Mouse (Mus musculus): ENCODE measurements around the gene Snx29. TPM values are rescaled to one million over a fixed set of nuclear protein-coding genes. Genes with fewer than 3 reads are reported as not detected.
"Not testable (repeated sequence)": the region's sequence is repeated elsewhere in the genome, so short reads cannot be mapped to it uniquely, and the experiment has no call there.

Snx29 gene
- polyA plus RNA-seq, 1 experiment from 2014 or later: 13.2 TPM

GRCm38 (mm10) chr16:11505492-11506176 is 182.9 kb downstream of the Snx29 start:
- Histone ChIP-seq H3K4me2 (no peak overlapping the region), H3K4me3 (no peak overlapping the region), H3K27me3 (no peaks in the 10 kb centered on the region), H3K9ac (no peak overlapping the region), H3K36me3 (no peaks in the 10 kb centered on the region), H3K27ac (no peak overlapping the region), H3K9me3 (no peaks in the 10 kb centered on the region), H3K4me1 (peaks cover 13% of the 10 kb centered on the region; the same call in 1 of the 2 replicates)
- no peak for ATAC-seq (ENCODE audit: insufficient number of reproducible peaks, low FRiP score, low TSS enrichment, low read depth)
- WGBS: 45% methylated on average over 5 of the region's 5 CpGs

DNA sequence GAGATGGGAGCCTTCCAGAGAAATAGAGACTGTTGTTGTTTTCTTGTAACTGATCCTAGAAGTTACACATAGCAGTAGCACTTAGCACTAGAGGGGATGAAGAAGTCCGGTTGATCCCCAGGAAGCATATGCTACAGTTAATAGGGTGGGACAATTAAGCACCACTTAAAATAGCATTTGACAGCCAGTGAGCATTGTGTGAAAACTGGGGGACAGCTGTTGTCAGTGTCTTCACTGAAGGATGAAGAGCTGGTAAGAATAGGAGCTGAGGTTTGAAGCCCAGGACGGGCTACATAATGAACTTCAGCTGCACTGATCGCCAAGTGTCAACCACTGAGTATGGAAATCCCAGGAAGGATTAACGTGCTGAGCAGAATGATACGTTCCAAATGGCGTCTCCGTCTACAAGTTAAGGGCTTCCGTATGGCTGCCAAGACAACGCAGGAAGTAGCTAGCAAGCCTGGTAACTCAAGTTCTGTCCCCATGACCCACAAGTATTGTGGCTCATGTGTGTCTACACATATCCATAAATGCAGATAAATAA is 184.6 kb downstream of the Snx29 start:
- H3K27ac ChIP-seq: no peak overlapping the region
- ATAC-seq (ENCODE audit: insufficient number of reproducible peaks, low FRiP score, low TSS enrichment, low read depth): no peak
- 45% methylated on average over 9 of the region's 9 CpGs for WGBS

DNA sequence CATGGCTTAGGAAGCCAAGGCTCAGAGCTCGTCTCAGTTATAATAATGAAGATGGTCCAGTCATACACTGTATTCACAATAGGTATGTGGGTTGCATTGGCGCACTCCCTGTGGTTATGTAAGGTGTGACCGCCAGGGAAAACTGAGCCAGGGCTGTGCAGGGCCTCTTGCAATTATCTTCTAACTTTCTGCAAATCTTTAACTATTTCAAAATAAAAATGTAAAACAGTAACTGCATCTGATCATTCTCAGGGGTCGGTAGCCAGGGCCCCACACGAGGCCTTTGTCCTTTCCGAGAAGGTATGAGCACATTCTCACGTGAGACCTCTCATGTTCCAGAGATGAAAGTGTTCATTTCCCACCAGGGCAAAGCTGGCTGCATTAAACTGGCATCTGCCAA is 185.6 kb downstream of the Snx29 start:
- no peaks in the 10 kb centered on the region for H3K9me3 ChIP-seq
- no peak overlapping the region for H3K9ac ChIP-seq
- H3K36me3 ChIP-seq: no peaks in the 10 kb centered on the region
- ATAC-seq (ENCODE audit: insufficient number of reproducible peaks, low FRiP score, low TSS enrichment, low read depth): no peak
- H3K4me3 ChIP-seq: no peak overlapping the region
- H3K4me2 ChIP-seq: no peak overlapping the region
- no peaks in the 10 kb centered on the region for H3K27me3 ChIP-seq
- H3K27ac ChIP-seq: no peak overlapping the region
- H3K4me1 ChIP-seq: peaks cover 9% of the 10 kb centered on the region; the same call in 1 of the 2 replicates
- WGBS: 86% methylated on average over 7 of the region's 7 CpGs

More for the DNA sequence above, 184.6 kb downstream of the Snx29 start:
- H3K36me3 ChIP-seq: no peaks in the 10 kb centered on the region
- H3K27me3 ChIP-seq: no peaks in the 10 kb centered on the region
- no peak overlapping the region for H3K4me3 ChIP-seq
- H3K4me2 ChIP-seq: no peak overlapping the region
- no peaks in the 10 kb centered on the region for H3K9me3 ChIP-seq
- H3K9ac ChIP-seq: no peak overlapping the region
- peaks cover 9% of the 10 kb centered on the region; the same call in 1 of the 2 replicates for H3K4me1 ChIP-seq

DNA sequence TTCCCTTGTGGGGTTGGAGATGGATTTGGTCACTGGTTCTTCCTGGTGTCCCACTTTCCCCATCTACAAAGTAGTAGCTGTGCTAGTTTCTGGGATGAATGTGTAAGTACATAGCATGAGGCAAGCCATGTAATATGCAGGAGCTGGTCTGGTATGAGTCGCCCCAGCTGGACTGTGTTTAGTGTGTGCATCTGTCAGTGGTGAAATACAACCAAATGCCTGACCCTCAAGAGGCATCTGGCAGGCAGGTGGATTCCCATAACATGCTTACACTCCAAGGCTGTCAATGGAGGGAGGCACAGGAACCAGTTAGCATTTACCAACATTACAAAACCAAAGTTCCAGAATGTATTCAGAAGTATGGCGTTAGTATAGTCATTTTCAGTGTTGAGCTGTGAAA is 187.7 kb downstream of the Snx29 start:
- Histone ChIP-seq H3K9me3 (no peaks in the 10 kb centered on the region), H3K27ac (no peak overlapping the region), H3K4me3 (no peak overlapping the region), H3K4me1 (peaks cover 9% of the 10 kb centered on the region; the same call in 1 of the 2 replicates), H3K4me2 (no peak overlapping the region), H3K27me3 (no peaks in the 10 kb centered on the region), H3K36me3 (no peaks in the 10 kb centered on the region), H3K9ac (no peak overlapping the region)
- 75% methylated on average over 2 of the region's 2 CpGs for WGBS
- no peak for ATAC-seq (ENCODE audit: insufficient number of reproducible peaks, low FRiP score, low TSS enrichment, low read depth)

DNA sequence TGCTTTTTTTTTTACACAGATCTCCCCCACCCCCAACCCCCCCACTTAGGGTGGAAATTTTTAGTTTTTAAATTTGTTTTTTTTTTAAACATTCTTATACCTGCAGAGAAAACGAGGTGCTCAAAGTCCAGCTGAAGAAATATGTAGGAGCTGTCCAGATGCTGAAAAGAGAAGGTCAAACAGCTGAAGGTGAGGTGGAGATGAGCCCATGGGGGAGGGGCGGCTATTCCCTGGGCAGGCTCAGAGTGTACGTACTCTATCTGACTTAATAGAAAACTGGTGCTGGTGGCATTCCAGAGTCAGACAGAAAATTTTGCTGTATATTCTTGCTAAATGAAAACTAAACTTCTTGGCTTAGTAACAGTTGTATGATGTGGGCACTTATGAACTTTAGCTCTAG is 188.1 kb downstream of the Snx29 start:
- H3K27ac ChIP-seq: no peak overlapping the region
- ATAC-seq (ENCODE audit: insufficient number of reproducible peaks, low FRiP score, low TSS enrichment, low read depth): no peak
- H3K4me2 ChIP-seq: no peak overlapping the region
- H3K9ac ChIP-seq: no peak overlapping the region
- no peak overlapping the region for H3K4me3 ChIP-seq
- H3K36me3 ChIP-seq: no peaks in the 10 kb centered on the region
- WGBS: 45% methylated on average over 3 of the region's 3 CpGs
- H3K9me3 ChIP-seq: no peaks in the 10 kb centered on the region
- H3K27me3 ChIP-seq: no peaks in the 10 kb centered on the region
- 0 out of 2 replicates have a peak, but pooled peaks cover 4% of the 10 kb centered on the region for H3K4me1 ChIP-seq

GRCm38 (mm10) chr16:11511696-11512095 is 189.0 kb downstream of the Snx29 start:
- H3K9me3 ChIP-seq; H3K4me2 ChIP-seq; H3K4me1 ChIP-seq; H3K27ac ChIP-seq; H3K4me3 ChIP-seq; H3K9ac ChIP-seq; ATAC-seq (ENCODE audit: insufficient number of reproducible peaks, low FRiP score, low TSS enrichment, low read depth); H3K27me3 ChIP-seq; H3K36me3 ChIP-seq: not testable (repeated sequence)
- 80% methylated on average over 7 of the region's 7 CpGs for WGBS

GRCm38 (mm10) chr16:11516681-11517080 is 194.0 kb downstream of the Snx29 start:
- no peak for ATAC-seq (ENCODE audit: insufficient number of reproducible peaks, low FRiP score, low TSS enrichment, low read depth)
- Histone ChIP-seq H3K4me3 (no peak overlapping the region), H3K4me1 (no peaks in the 10 kb centered on the region), H3K27me3 (no peaks in the 10 kb centered on the region), H3K36me3 (no peaks in the 10 kb centered on the region), H3K9ac (no peak overlapping the region), H3K9me3 (no peaks in the 10 kb centered on the region), H3K27ac (no peak overlapping the region), H3K4me2 (no peak overlapping the region)
- WGBS: 93% methylated on average over 2 of the region's 2 CpGs

DNA sequence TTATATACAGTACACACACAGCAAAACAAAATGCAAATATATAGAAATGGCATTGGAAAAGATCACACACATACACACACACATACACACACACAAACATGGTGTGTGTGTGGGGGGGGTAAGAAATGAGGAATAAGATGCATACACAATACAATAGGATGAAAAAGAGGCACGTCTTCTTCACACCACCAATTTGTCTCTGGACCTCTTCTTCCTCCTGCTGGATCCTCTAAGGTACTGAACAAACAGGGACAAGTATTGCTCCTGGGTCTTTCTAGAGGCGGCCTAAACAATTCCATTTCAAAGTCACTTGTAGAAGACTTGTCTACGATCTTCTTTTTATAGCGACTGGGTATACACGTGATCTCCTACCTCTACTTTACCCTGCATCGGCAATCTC is 194.7 kb downstream of the Snx29 start:
- no peak for ATAC-seq (ENCODE audit: insufficient number of reproducible peaks, low FRiP score, low TSS enrichment, low read depth)
- no peak overlapping the region for H3K4me2 ChIP-seq
- H3K9ac ChIP-seq: no peak overlapping the region
- no peaks in the 10 kb centered on the region for H3K27me3 ChIP-seq
- H3K36me3 ChIP-seq: no peaks in the 10 kb centered on the region
- no peak overlapping the region for H3K27ac ChIP-seq
- 95% methylated on average over 6 of the region's 6 CpGs for WGBS
- no peaks in the 10 kb centered on the region for H3K9me3 ChIP-seq
- H3K4me1 ChIP-seq: no peaks in the 10 kb centered on the region
- no peak overlapping the region for H3K4me3 ChIP-seq

DNA sequence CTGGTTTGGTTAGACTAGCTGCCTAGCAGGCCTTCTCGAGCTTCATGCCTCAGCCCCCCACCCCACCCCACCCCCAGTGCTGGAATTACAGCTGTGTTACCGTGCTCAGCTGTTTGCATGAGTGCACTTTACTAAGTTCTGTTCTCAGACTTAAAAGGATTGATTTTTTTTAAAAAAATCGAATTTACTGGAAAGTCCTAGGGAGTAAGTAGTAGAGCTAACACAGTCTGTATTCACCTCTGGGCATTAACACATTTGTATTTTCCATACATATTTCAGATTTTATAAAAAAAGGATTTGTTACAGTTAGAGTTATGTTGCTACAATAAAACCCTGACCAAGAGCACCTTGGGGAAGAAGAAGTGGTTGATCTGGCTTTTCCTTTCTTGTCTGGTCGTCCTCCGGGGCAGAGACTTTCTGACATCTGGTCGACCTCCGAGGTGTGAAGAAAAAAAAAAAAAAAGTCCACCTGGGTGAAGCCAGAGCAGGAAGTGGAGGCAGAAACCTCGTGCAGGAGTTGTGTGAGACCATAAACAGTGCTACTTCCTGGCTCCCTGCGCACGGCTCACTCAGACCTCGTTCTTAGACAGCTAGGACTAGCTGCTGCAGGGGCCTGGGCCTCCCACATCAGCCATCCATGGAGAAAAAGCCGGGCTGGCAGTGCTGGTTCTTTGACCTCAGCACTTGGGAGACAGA is 196.2 kb downstream of the Snx29 start:
- 50% methylated on average over 12 of the region's 12 CpGs for WGBS
- H3K9me3 ChIP-seq: no peaks in the 10 kb centered on the region
- H3K27me3 ChIP-seq: no peaks in the 10 kb centered on the region
- H3K27ac ChIP-seq: no peak overlapping the region
- H3K4me2 ChIP-seq: no peak overlapping the region
- H3K9ac ChIP-seq: no peak overlapping the region
- no peaks in the 10 kb centered on the region for H3K4me1 ChIP-seq
- no peaks in the 10 kb centered on the region for H3K36me3 ChIP-seq
- no peak for ATAC-seq (ENCODE audit: insufficient number of reproducible peaks, low FRiP score, low TSS enrichment, low read depth)
- H3K4me3 ChIP-seq: no peak overlapping the region

DNA sequence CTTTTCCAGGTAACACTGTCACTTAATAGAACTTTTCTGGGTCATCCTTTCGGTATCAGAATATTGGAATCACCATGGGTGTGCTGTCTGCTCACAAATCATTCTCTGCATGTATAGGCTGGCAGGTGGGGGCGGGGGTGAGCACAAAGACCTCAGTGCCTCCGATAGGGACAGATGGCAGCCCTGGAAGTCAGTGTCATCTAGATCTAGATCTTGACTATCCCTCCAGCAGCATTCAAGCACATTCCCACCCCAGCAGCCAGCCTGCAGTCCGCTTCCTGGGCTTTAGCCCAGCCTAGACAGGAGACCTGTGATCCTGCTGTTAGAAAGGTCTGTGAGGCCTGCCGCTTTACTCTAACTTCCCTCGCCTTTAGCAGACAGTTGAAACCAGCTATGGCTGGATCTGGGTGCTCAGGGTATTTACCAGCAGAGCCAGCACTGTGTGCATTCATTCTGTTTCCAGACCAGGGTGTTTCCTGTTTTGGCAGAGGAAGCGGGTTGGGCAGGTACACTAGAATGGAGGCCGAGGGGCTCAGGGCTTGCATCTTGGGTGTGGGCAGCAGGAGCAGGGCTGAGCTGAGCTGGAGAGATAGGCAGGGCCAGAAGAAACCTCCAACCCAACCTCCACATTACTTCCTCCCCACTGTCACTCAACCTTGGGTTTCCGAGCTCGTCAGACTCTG is 203.5 kb downstream of the Snx29 start:
- no peaks in the 10 kb centered on the region for H3K9me3 ChIP-seq
- H3K36me3 ChIP-seq: no peaks in the 10 kb centered on the region
- no peak overlapping the region for H3K4me2 ChIP-seq
- H3K27ac ChIP-seq: no peak overlapping the region
- H3K9ac ChIP-seq: no peak overlapping the region
- ATAC-seq (ENCODE audit: insufficient number of reproducible peaks, low FRiP score, low TSS enrichment, low read depth): no peak
- H3K27me3 ChIP-seq: no peaks in the 10 kb centered on the region
- H3K4me3 ChIP-seq: no peak overlapping the region
- H3K4me1 ChIP-seq: peaks cover 11% of the 10 kb centered on the region
- WGBS: 65% methylated on average over 10 of the region's 10 CpGs

DNA sequence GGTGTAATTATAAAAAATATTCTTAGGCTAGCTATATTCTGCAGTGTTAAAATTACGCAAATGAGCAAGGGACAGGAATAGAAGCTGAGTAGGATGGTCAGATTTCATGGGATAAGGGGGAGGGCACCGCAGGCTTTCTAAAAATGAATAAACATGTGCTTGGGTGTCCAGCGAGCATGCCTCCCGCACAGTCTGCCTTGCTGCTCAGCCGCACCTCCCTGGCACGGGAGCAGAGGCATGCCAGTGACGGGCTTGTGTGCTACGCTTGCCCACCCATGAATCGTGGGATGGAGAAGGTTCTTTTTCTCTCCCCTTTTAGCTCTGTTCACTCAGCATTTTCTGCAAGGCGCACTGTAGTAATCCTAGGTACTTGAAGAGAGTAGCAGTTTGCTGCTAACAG is 204.3 kb downstream of the Snx29 start:
- Histone ChIP-seq H3K27ac (no peak overlapping the region), H3K9me3 (no peaks in the 10 kb centered on the region), H3K4me2 (no peak overlapping the region), H3K36me3 (no peaks in the 10 kb centered on the region), H3K4me3 (no peak overlapping the region), H3K27me3 (no peaks in the 10 kb centered on the region), H3K4me1 (peaks cover 18% of the 10 kb centered on the region), H3K9ac (no peak overlapping the region)
- ATAC-seq (ENCODE audit: insufficient number of reproducible peaks, low FRiP score, low TSS enrichment, low read depth): no peak
- WGBS: 81% methylated on average over 10 of the region's 10 CpGs

Data from limb, embryonic 15.5 days (tissue).